Comparison of ENCODE assay signal across 19 mouse cellular contexts in genomic region chr15:97278340-97278948, GRCm38 (mm10). TPM values are rescaled to one million over a fixed set of nuclear protein-coding genes. Genes with fewer than 3 reads are reported as not detected.
DNase-seq lines count a peak whose midpoint lies in the region; ATAC-seq and TF ChIP-seq lines count a peak whose summit lies in the region.
"Had no signal": no experiment of that assay in that cellular context is flagged by ENCODE, and none has a peak within 500 bp of the region (broad histone marks: within the 10 kb centered on the region; RNA-seq: fewer than 3 reads in every experiment).

No protein-coding gene starts in this region.

- no peak overlapping the region for H3K9ac ChIP-seq in heart, adult 2 months (ENCODE audit: low read depth, low read length)
- no peak overlapping the region for H3K9ac ChIP-seq in heart, embryonic 11.5 days (ENCODE audit: low read depth, low read length)
- no peak overlapping the region for H3K9ac ChIP-seq in kidney, embryonic 15.5 days
- H3K9ac ChIP-seq in neural tube, embryonic 15.5 days (replicated peaks) = no peak overlapping the region
- H3K9ac ChIP-seq: forebrain, embryonic 13.5 days; forebrain, postnatal 0 days; heart, embryonic 15.5 days; hindbrain, embryonic 15.5 days had no signal

- ATAC-seq in heart, embryonic 11.5 days (replicated peaks; ENCODE audit: insufficient number of reproducible peaks, low FRiP score, low TSS enrichment) = no peak
- ATAC-seq in kidney, embryonic 15.5 days (replicated peaks; ENCODE audit: low FRiP score) = peak; percentile 72
- no peak for ATAC-seq in neural tube, embryonic 15.5 days (ENCODE audit: low FRiP score)
- ATAC-seq: forebrain, embryonic 13.5 days; forebrain, postnatal 0 days had no signal

- H3K27me3 ChIP-seq in heart, adult 2 months (ENCODE audit: control insufficient read depth, insufficient read depth, low read length) = no peaks in the 10 kb centered on the region
- no peaks in the 10 kb centered on the region for H3K27me3 ChIP-seq in heart, embryonic 11.5 days (ENCODE audit: control insufficient read depth, insufficient read depth, low read length)
- no peaks in the 10 kb centered on the region for H3K27me3 ChIP-seq in kidney, embryonic 15.5 days
- no peaks in the 10 kb centered on the region for H3K27me3 ChIP-seq in neural tube, embryonic 15.5 days (replicated peaks)
- H3K27me3 ChIP-seq: forebrain, embryonic 13.5 days; heart, embryonic 15.5 days; hindbrain, embryonic 15.5 days had no signal

- no peak for DNase-seq in heart, adult 2 months
- DNase-seq in kidney, postnatal 36 days = no peak
- DNase-seq in retina, embryonic 14.5 days (ENCODE audit: low spot score) = peak; percentile 19
- DNase-seq in retina, postnatal 1 day = no peak
- DNase-seq: adrenal gland, adult 8-10 months; adrenal gland, postnatal 36 days; cerebellum, adult 2 months; cerebellum, postnatal 10 days; forebrain, postnatal 0 days; gastrocnemius, postnatal 14 days; heart, postnatal 14 days had no signal

- TF ChIP-seq EP300 in heart, adult 2 months (IDR thresholded peaks at IDR 0.05; ENCODE audit: insufficient read depth, low read depth, low read length) = no peak

- 0 out of 2 replicates have a peak, but pooled peaks have one; percentile 3 for TF ChIP-seq CTCF in heart, adult 2 months (IDR thresholded peaks at IDR 0.05)

- H3K27ac ChIP-seq in heart, adult 2 months = no peak overlapping the region
- H3K27ac ChIP-seq in heart, embryonic 11.5 days (ENCODE audit: low read depth, low read length) = no peak overlapping the region
- no peak overlapping the region for H3K27ac ChIP-seq in kidney, embryonic 15.5 days
- H3K27ac ChIP-seq in neural tube, embryonic 15.5 days (replicated peaks) = no peak overlapping the region
- H3K27ac ChIP-seq: embryonic facial prominence, embryonic 10.5 days; forebrain, embryonic 13.5 days; heart, embryonic 15.5 days; hindbrain, embryonic 15.5 days had no signal

- TF ChIP-seq POLR2A in heart, adult 2 months (IDR thresholded peaks at IDR 0.05; ENCODE audit: insufficient read depth, low read depth, low read length) = no peak

- H3K4me2 ChIP-seq in heart, embryonic 11.5 days = no peak overlapping the region
- H3K4me2 ChIP-seq in kidney, embryonic 15.5 days = no peak overlapping the region
- H3K4me2 ChIP-seq in neural tube, embryonic 15.5 days = no peak overlapping the region
- H3K4me2 ChIP-seq: forebrain, embryonic 13.5 days; heart, embryonic 15.5 days; hindbrain, embryonic 15.5 days had no signal

- H3K36me3 ChIP-seq in heart, adult 2 months (ENCODE audit: control insufficient read depth, insufficient read depth, low read length) = no peaks in the 10 kb centered on the region
- no peaks in the 10 kb centered on the region for H3K36me3 ChIP-seq in heart, embryonic 11.5 days (ENCODE audit: control insufficient read depth, insufficient read depth, low read length)
- no peaks in the 10 kb centered on the region for H3K36me3 ChIP-seq in kidney, embryonic 15.5 days
- H3K36me3 ChIP-seq in neural tube, embryonic 15.5 days = no peaks in the 10 kb centered on the region
- H3K36me3 ChIP-seq: embryonic facial prominence, embryonic 10.5 days; G1E; heart, embryonic 15.5 days; hindbrain, embryonic 15.5 days had no signal

- no peak overlapping the region for H3K4me3 ChIP-seq in heart, adult 2 months
- no peak overlapping the region for H3K4me3 ChIP-seq in heart, embryonic 11.5 days (ENCODE audit: low read depth, low read length)
- H3K4me3 ChIP-seq in kidney, embryonic 15.5 days (replicated peaks) = no peak overlapping the region
- no peak overlapping the region for H3K4me3 ChIP-seq in neural tube, embryonic 15.5 days (replicated peaks)
- H3K4me3 ChIP-seq: embryonic facial prominence, embryonic 10.5 days; forebrain, embryonic 13.5 days; heart, embryonic 15.5 days; hindbrain, embryonic 15.5 days had no signal

- no peaks in the 10 kb centered on the region for H3K79me2 ChIP-seq in heart, adult 2 months (replicated peaks; ENCODE audit: control insufficient read depth, insufficient read depth, low read length)

- H3K4me1 ChIP-seq in heart, adult 2 months (ENCODE audit: control insufficient read depth, insufficient read depth, low read length) = no peaks in the 10 kb centered on the region
- H3K4me1 ChIP-seq in heart, embryonic 11.5 days (ENCODE audit: control insufficient read depth, insufficient read depth, low read length) = peaks cover 6% of the 10 kb centered on the region
- H3K4me1 ChIP-seq in kidney, embryonic 15.5 days = peaks cover 34% of the 10 kb centered on the region
- peaks cover 23% of the 10 kb centered on the region for H3K4me1 ChIP-seq in neural tube, embryonic 15.5 days
- H3K4me1 ChIP-seq: heart, embryonic 15.5 days had no signal

- intact Hi-C loops in heart, adult 2 months (cut with DNase I) = no loop called here

- H3K9me3 ChIP-seq in heart, embryonic 11.5 days (replicated peaks; ENCODE audit: control insufficient read depth, low read length) = no peaks in the 10 kb centered on the region
- H3K9me3 ChIP-seq in kidney, embryonic 15.5 days (replicated peaks) = no peaks in the 10 kb centered on the region
- H3K9me3 ChIP-seq in neural tube, embryonic 15.5 days (replicated peaks) = no peaks in the 10 kb centered on the region
- H3K9me3 ChIP-seq: embryonic facial prominence, embryonic 10.5 days; forebrain, embryonic 13.5 days; heart, embryonic 15.5 days; hindbrain, embryonic 15.5 days had no signal

- 98% methylated on average over 9 of the region's 9 CpGs for WGBS in heart, adult 2 months
- 84% methylated on average over 9 of the region's 9 CpGs for WGBS in heart, embryonic 11.5 days (ENCODE audit: insufficient replicate concordance)
- WGBS in kidney, embryonic 15.5 days = 37% methylated on average over 9 of the region's 9 CpGs
- WGBS in neural tube, embryonic 15.5 days = 78% methylated on average over 9 of the region's 9 CpGs

RNA-seq across cellular contexts. Expression of gene Amigo2, which starts 31.4 kb away (rescaled TPM):
- total RNA-seq in heart, adult 2 months (2021) = 1 to 10 TPM; 6.1 to 6.9 TPM
- polyA plus RNA-seq in heart, adult 2 months (2012; rRNA removed) = 2.3 and 3.4 TPM in 2 replicates
- polyA plus RNA-seq in heart, embryonic 11.5 days (2014; fragmentation: Nextera tagmentation; extraction: Ambion mirVana) = 3.3 and 3.4 TPM in 2 replicates
- 11.9 TPM in 2 replicates for polyA plus RNA-seq in kidney, embryonic 15.5 days (2015; fragmentation: Nextera tagmentation; extraction: Ambion mirVana)
- polyA plus RNA-seq in neural tube, embryonic 15.5 days (2015; fragmentation: Nextera tagmentation; extraction: Ambion mirVana) = 6.5 and 7.6 TPM in 2 replicates
- polyA plus RNA-seq: G1E had no signal

RNA-seq across cellular contexts. Expression of gene Pced1b, which starts 31.5 kb away (rescaled TPM):
- 1 to 10 TPM; 3.6 to 3.9 TPM for total RNA-seq in heart, adult 2 months (2021)
- 3.7 and 3.8 TPM in 2 replicates for polyA plus RNA-seq in heart, adult 2 months (2012; rRNA removed)
- 2.8 and 3.4 TPM in 2 replicates for polyA plus RNA-seq in heart, embryonic 11.5 days (2014; fragmentation: Nextera tagmentation; extraction: Ambion mirVana)
- polyA plus RNA-seq in kidney, embryonic 15.5 days (2015; fragmentation: Nextera tagmentation; extraction: Ambion mirVana) = 5.5 and 5.8 TPM in 2 replicates
- polyA plus RNA-seq in neural tube, embryonic 15.5 days (2015; fragmentation: Nextera tagmentation; extraction: Ambion mirVana) = 3.4 and 4.0 TPM in 2 replicates
